Mouse (Mus musculus): ENCODE measurements at regions not wholly inside any gene's neighbourhood (a gene's known extent, or its start where the extent isn't known, plus 50 kb on each side); places are given as distances from the start of the nearest gene placed in this dataset.

DNA sequence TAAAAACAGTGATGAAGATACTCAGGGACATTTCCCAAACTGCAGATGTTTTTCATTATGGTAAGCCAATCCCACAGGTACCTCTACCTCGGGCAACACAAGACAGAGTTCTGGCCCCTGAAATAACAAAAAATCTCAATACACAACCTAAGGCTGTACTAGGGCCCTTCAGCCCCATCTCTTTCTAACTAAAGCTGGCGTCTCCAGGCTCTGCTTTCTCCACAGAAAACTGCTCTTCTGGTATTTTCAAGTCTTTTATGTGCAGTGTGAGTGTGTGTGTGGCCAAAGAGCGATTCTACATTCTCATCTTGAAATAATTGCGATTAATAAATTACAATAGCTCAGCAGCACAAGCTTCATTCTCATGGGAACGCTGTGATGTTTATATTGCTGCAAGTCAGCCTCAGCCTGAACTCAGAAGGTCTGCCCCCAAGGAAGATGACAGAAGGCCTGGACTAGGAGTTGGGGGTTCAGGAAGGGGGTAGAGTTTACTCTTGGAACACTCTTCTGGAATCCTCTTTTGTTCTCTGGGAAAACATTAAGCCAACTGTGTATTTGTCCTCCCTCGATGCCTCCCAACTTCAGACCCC lies 173.5 kb downstream of the Nuf2 start:
- TF ChIP-seq POLR2A (IDR thresholded peaks at IDR 0.05; ENCODE audit: low read depth, low read length): no peak
- TF ChIP-seq CTCF (conservative IDR thresholded peaks at IDR 0.05; ENCODE audit: insufficient read depth, insufficient read length, low read depth, low read length): no peak

Measured in kidney, adult 2 months (tissue).